Mouse (Mus musculus) adrenal gland, postnatal 10 days (tissue): ENCODE results near the gene Lrrc1. TPM values are rescaled to one million over a fixed set of nuclear protein-coding genes. Genes with fewer than 3 reads are reported as not detected.
"Not testable (repeated sequence)": the region's sequence is repeated elsewhere in the genome, so short reads cannot be mapped to it uniquely, and the experiment has no call there.

ENCODE experiments used
- DNase-seq: peaks from one replicate; pipeline ENCODE4 v3.0.0; 2021; ENCODE audit warnings: mixed read lengths
- long read RNA-seq, 2 experiments: library from polyadenylated mRNA; stranded (forward); transcript quantifications; one replicate each; pipeline ENCODE4 v2.0.0; 2021
- total RNA-seq, 2 experiments: library from RNA; stranded (reverse); gene quantifications; 2 replicates each; pipeline ENCODE4 v1.2.3; 2021

The Lrrc1 gene
- 10 to 100 TPM; 10.8 to 14.6 TPM for total RNA-seq
- long read RNA-seq, experiment 1, transcript Lrrc1-205 (14 exons, 3,121 nt): major isoform, 9 of 12 reads
- long read RNA-seq, experiment 1, partial matches to known transcripts: 1 of 12 reads
- long read RNA-seq, experiment 1, other reads (novel, unspliced or antisense): 2 of 12 reads
- long read RNA-seq, experiment 2, partial matches to known transcripts: 0 of 5 reads
- long read RNA-seq, experiment 2, other reads (novel, unspliced or antisense): 2 of 5 reads

GRCm38 (mm10) chr9:77544354-77545067 lies at the start of gene Lrrc1:
Gene Lrrc1, minus strand, starts transcription at chr9:77544870.
- peak; percentile 93 for DNase-seq

GRCm38 (mm10) chr9:77592423-77592822 lies 47.8 kb upstream of the Lrrc1 start:
- no peak for DNase-seq

- no peak for DNase-seq
These were observed 44.8 kb upstream of the Lrrc1 start for GRCm38 (mm10) chr9:77589496-77589895.

- DNase-seq: peak; percentile 33
These were observed 42.9 kb upstream of the Lrrc1 start for GRCm38 (mm10) chr9:77587616-77588015.

GRCm38 (mm10) chr9:77586806-77587591 lies 42.3 kb upstream of the Lrrc1 start:
- DNase-seq: no peak

- no peak for DNase-seq
These were observed 40.1 kb upstream of the Lrrc1 start for GRCm38 (mm10) chr9:77584746-77585145.

GRCm38 (mm10) chr9:77583302-77583701 lies 38.6 kb upstream of the Lrrc1 start:
- no peak for DNase-seq

GRCm38 (mm10) chr9:77579827-77580226 lies 35.2 kb upstream of the Lrrc1 start:
- no peak for DNase-seq

- DNase-seq: no peak
These were observed 33.3 kb upstream of the Lrrc1 start for GRCm38 (mm10) chr9:77577931-77578330.

GRCm38 (mm10) chr9:77577409-77577808 lies 32.7 kb upstream of the Lrrc1 start:
- no peak for DNase-seq

- no peak for DNase-seq
These were observed 31.6 kb upstream of the Lrrc1 start for GRCm38 (mm10) chr9:77576320-77576719.

GRCm38 (mm10) chr9:77574996-77575395 lies 30.3 kb upstream of the Lrrc1 start:
- DNase-seq: not testable (repeated sequence)

- no peak for DNase-seq
These were observed 27.2 kb upstream of the Lrrc1 start for GRCm38 (mm10) chr9:77571851-77572250.

GRCm38 (mm10) chr9:77568789-77569506 lies 24.3 kb upstream of the Lrrc1 start:
- DNase-seq: no peak

- no peak for DNase-seq
These were observed 17.2 kb upstream of the Lrrc1 start for GRCm38 (mm10) chr9:77561827-77562226.

- no peak for DNase-seq
These were observed 13.3 kb upstream of the Lrrc1 start for GRCm38 (mm10) chr9:77557963-77558362.

- no peak for DNase-seq
These were observed 12.5 kb upstream of the Lrrc1 start for GRCm38 (mm10) chr9:77557181-77557580.

GRCm38 (mm10) chr9:77556435-77556834 lies 11.8 kb upstream of the Lrrc1 start:
- DNase-seq: no peak

GRCm38 (mm10) chr9:77553465-77553864 lies 8.8 kb upstream of the Lrrc1 start:
- DNase-seq: no peak

GRCm38 (mm10) chr9:77551036-77551512 lies 6.4 kb upstream of the Lrrc1 start:
- DNase-seq: no peak

- no peak for DNase-seq
These were observed 1.3 kb upstream of the Lrrc1 start for GRCm38 (mm10) chr9:77546010-77546409.

- DNase-seq: no peak
These were observed 375 bp upstream of the Lrrc1 start for GRCm38 (mm10) chr9:77545068-77545421.
